Mouse (Mus musculus) heart, adult 2 months (tissue): ENCODE data around the gene Dmac2. TPM values are rescaled to one million over a fixed set of nuclear protein-coding genes. Genes with fewer than 3 reads are reported as not detected.

Experiments used
- DNase-seq, 2 experiments: peaks; one replicate each; pipeline ENCODE4 v3.0.0; 2021
- H3K27ac ChIP-seq: fragments of 200-600 bp; 2 replicates; pipeline ENCODE4 v1.8.1; 2022
- H3K27me3 ChIP-seq: fragments of 200-500 bp; 2 replicates; pipeline ENCODE4 v1.6.1; 2012; ENCODE audit warnings: mild to moderate bottlenecking, low read length, inconsistent platforms, mixed read lengths; ENCODE audit not compliant: control insufficient read depth, insufficient read depth
- H3K36me3 ChIP-seq: fragments of 200-500 bp; 2 replicates; pipeline ENCODE4 v1.6.1; 2012; ENCODE audit warnings: low read length, inconsistent platforms; ENCODE audit not compliant: control insufficient read depth, insufficient read depth
- H3K4me1 ChIP-seq: fragments of 200-500 bp; 2 replicates; pipeline ENCODE4 v1.6.1; 2011; ENCODE audit warnings: low read length; ENCODE audit not compliant: control insufficient read depth, insufficient read depth
- H3K4me3 ChIP-seq: fragments of 200-600 bp; 2 replicates; pipeline ENCODE4 v1.8.1; 2022
- H3K79me2 ChIP-seq: fragments of 200-500 bp; replicated peaks from 2 replicates; pipeline ENCODE4 v1.6.1; 2012; ENCODE audit warnings: mild to moderate bottlenecking, inconsistent platforms, low read length, moderate library complexity, mixed read lengths; ENCODE audit not compliant: control insufficient read depth, insufficient read depth
- H3K9ac ChIP-seq: fragments of 200-500 bp; 2 replicates; pipeline ENCODE4 v1.6.1; 2012; ENCODE audit warnings: low read depth, mild to moderate bottlenecking, control low read depth, inconsistent platforms, low read length, mixed read lengths
- CTCF ChIP-seq: fragments of 200-600 bp; IDR thresholded peaks from 2 replicates; pipeline ENCODE4 v1.8.1; 2022; ENCODE audit warnings: antibody characterized with exemption, mild to moderate bottlenecking, moderate library complexity
- EP300 ChIP-seq: fragments of 200-500 bp; IDR thresholded peaks from 2 replicates; pipeline ENCODE4 v1.6.1; 2011; ENCODE audit warnings: low read depth, low read length, control low read depth; ENCODE audit not compliant: insufficient read depth
- POLR2A ChIP-seq: fragments of 200-500 bp; IDR thresholded peaks from 2 replicates; pipeline ENCODE4 v1.6.1; 2011; ENCODE audit warnings: mild to moderate bottlenecking, low read depth, low read length, control low read depth; ENCODE audit not compliant: insufficient read depth
- WGBS: fragments of 180-500 bp; shearing (Covaris S2); methylation state at CpG from one replicate; pipeline ENCODE4 v1.1.7; 2018; 5-methylcytosine and 5-hydroxymethylcytosine counted together
- intact Hi-C: fragments of 180-260 bp; cut with DNase I; formaldehyde crosslinking; loops from one replicate; pipeline ENCODE4 v1.15.1; 2025
- polyA plus RNA-seq: library from polyadenylated mRNA; depleted of rRNA; stranded (reverse); fragments of >200 nt; gene quantifications from 2 replicates; pipeline ENCODE4 v1.2.3, GENCODE M21; 2012
- total RNA-seq, 2 experiments: library from RNA; stranded (reverse); gene quantifications; 2 replicates each; pipeline ENCODE4 v1.2.3; 2021

The Dmac2 gene
- total and polyA plus RNA-seq, 3 experiments: 52.2 to 83.8 (median 61.8) TPM

DNA sequence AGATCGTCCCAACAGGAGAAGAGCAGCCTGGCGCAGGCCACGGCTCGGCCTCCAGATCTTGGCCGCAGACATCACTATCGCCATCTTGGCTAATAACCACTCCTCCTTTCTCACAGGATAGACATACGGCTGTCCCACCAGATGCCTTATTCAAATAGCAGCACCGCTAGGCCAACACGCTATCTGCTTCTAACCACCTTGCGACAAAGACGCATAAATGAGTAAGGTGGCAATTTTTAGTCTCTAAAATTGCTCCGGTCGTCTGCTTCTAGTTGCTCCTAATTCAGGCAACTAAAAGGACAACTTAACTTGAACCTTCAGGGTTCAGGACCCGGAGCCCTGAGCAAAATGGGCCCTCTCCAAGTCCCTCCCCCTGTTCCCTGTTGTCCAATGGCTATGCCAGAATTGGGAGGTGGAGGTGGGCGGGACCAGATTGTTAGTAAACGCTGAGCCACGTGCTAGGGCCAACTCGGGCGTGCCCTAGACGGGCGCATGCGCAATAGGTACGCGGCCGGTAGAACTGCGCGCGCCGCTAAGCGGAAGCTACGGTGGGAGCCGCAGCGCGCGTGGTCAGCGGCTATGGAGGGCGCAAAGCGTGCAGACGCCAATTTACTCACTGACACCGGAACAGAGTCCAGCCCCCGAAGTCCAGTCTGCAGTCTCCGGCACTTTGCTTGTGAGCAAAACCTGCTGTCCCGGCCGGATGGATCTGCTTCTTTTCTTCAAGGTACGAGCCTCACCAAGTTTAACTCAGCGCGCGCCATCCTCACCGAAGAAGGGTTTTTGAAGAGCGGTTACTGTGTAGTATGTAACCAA is 39.7 kb downstream of the Dmac2 start, which contains the start of the genes Bckdha and Exosc5:
TSS of gene Bckdha (minus strand) at position 325 of the 816 bp plus-strand sequence.
TSS of gene Exosc5 (plus strand) at position 508 of the 816 bp plus-strand sequence.
- H3K27me3 ChIP-seq: no peaks in the 10 kb centered on the region
- H3K4me3 ChIP-seq: peak within 1 kb of the TSS; percentile 80
- peaks cover 3% of the 10 kb centered on the region for H3K4me1 ChIP-seq
- WGBS: under 1% methylated on average over 50 of the region's 50 CpGs
- peak; percentile 98 to 99 for DNase-seq
- TF ChIP-seq CTCF (no peak), POLR2A (peak; percentile 93), EP300 (peak; percentile 89)
- H3K79me2 ChIP-seq: no peaks in the 10 kb centered on the region; the same call in 1 of the 2 replicates
- H3K27ac ChIP-seq: peak within 1 kb of the TSS; percentile 99
- intact Hi-C loops: loop anchor here (2.0 kb wide), 2 partner anchors 32 to 60 kb away; partner anchors contain the start of genes B3gnt8 and Ccdc97
- peaks cover 2% of the 10 kb centered on the region; the same call in 1 of the 2 replicates for H3K36me3 ChIP-seq
- H3K9ac ChIP-seq: peak within 1 kb of the TSS; percentile 72

DNA sequence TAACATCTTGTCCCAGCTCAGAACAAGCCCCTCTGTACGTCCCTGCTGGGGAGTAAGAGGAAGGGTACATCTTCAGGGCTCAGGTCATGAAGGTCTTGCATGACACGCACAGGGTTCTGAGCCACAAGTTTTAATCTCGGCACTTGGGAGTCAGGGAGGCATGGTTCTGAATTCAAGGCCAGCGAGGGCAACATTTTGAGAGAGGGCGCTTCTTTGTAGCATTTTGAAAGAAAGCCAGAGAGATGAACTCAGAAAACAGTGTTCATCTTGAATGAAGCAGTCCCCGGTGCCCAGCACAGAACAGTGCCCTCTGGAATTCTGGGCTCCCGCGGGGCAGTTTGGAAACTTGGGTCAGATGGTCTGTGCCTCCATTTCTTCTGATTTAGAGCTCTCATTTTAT is 47.2 kb downstream of the Dmac2 start:
- intact Hi-C loops: no loop called here
- no peak for DNase-seq

DNA sequence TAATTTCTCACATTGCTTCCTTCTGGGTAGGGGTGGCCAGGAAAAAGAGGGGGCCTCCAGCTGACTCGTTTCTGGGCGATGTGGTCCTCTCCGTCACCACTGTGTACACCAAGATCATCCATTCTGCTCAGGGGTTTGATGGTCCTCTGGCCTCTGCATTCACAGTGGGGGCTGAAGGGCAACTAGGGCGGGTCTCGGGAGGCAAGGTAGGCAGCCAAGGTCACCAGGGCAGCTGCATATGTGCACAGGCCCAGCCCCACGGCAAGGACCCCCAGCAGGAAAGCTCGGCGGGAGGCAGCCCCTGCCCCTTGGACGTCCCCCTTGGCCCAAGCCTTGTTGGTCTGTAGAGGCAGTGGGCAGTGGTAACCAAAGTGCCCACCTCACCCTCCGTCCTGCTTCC is 49.9 kb downstream of the Dmac2 start:
- no peaks in the 10 kb centered on the region for H3K4me1 ChIP-seq

More for the DNA sequence above, 47.2 kb downstream of the Dmac2 start:
- 92% methylated on average over 8 of the region's 8 CpGs for WGBS
- H3K4me3 ChIP-seq: no peak overlapping the region
- TF ChIP-seq POLR2A (no peak), CTCF (no peak), EP300 (no peak)
- no peaks in the 10 kb centered on the region; the same call in 1 of the 2 replicates for H3K79me2 ChIP-seq
- no peak overlapping the region for H3K9ac ChIP-seq
- H3K36me3 ChIP-seq: no peaks in the 10 kb centered on the region
- H3K4me1 ChIP-seq: no peaks in the 10 kb centered on the region
- no peaks in the 10 kb centered on the region for H3K27me3 ChIP-seq
- no peak overlapping the region for H3K27ac ChIP-seq

DNA sequence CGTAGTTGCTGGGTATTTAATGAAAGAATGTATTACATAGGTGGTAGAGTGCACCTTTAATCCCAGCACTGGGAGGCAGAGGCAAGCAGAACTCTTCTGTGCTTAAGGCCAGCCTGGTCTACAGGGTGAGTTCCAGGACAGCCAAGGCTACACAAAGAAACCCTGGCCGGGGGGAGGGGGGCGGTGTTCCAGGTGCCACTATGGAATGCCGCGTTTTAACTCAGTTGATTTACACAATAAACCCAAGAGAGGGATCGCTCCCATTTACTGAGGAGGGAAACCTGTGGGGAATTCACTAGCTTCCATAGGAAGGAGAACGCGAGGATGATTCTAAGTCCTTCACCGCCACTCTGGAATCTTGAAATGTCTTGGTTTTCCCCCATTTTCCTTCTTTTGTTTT is 50.4 kb downstream of the Dmac2 start:
- Histone ChIP-seq H3K4me3 (no peak overlapping the region), H3K4me1 (peaks cover 2% of the 10 kb centered on the region; the same call in 1 of the 2 replicates), H3K79me2 (no peaks in the 10 kb centered on the region), H3K9ac (no peak overlapping the region), H3K27ac (no peak overlapping the region), H3K36me3 (no peaks in the 10 kb centered on the region), H3K27me3 (no peaks in the 10 kb centered on the region)
- TF ChIP-seq POLR2A (no peak), CTCF (no peak), EP300 (no peak)
- intact Hi-C loops: no loop called here
- 84% methylated on average over 9 of the region's 9 CpGs for whole genome bisulfite sequencing
- DNase-seq: no peak

More for the DNA sequence above, 49.9 kb downstream of the Dmac2 start:
- Histone ChIP-seq H3K9ac (no peak overlapping the region), H3K36me3 (no peaks in the 10 kb centered on the region), H3K27ac (no peak overlapping the region), H3K79me2 (no peaks in the 10 kb centered on the region), H3K27me3 (no peaks in the 10 kb centered on the region), H3K4me3 (no peak overlapping the region)
- TF ChIP-seq EP300: no peak
- TF ChIP-seq POLR2A: no peak
- no peak for TF ChIP-seq CTCF
- intact Hi-C loops: no loop called here
- DNase-seq: no peak
- 89% methylated on average over 10 of the region's 10 CpGs for WGBS

DNA sequence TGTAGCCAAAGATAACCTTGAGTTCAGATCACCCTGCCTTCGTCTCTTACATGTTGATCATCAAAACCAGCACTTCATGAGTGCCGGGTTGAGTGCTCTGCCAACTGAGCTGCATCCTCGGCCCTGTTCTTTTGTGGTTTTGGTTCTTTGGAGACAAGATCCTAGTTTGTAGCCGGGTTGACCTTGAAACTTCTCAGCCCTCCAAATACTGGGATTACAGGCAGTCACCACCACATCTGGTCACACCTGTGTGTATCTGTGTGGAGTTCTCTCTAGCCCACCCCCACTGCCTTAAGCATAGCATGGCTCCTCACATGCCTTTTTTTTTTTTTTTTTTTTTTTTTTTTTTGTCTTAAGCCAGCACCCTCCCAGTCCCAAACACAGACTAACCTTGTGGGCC is 50.9 kb downstream of the Dmac2 start:
- WGBS: 87% methylated on average over 4 of the region's 4 CpGs
- Histone ChIP-seq H3K79me2 (no peaks in the 10 kb centered on the region), H3K27me3 (no peaks in the 10 kb centered on the region; the same call in 1 of the 2 replicates), H3K36me3 (no peaks in the 10 kb centered on the region), H3K4me1 (peaks cover 2% of the 10 kb centered on the region; the same call in 1 of the 2 replicates), H3K9ac (no peak overlapping the region), H3K4me3 (no peak overlapping the region), H3K27ac (no peak overlapping the region)
- TF ChIP-seq POLR2A (no peak), CTCF (no peak), EP300 (no peak)
- no peak for DNase-seq
- intact Hi-C loops: no loop called here

DNA sequence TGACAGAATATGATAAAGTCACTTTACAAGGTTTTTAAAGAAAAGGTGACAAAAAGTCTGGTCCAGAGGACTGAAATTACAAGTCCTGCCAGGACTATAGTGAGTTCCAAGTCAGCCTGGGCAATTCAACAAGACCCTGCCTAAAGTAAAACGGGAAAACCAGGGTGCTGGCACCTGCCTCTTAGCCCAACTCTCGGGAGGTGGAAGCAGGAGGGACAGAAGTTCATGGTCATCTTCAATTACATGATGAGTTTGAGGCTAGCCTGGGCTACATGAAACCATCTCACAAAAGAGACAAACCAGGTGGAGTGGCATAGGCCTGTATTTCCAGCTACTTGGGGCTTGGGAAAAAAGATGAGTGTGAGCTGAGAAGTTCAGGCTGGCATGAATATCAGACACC is 52.5 kb downstream of the Dmac2 start:
- H3K9ac ChIP-seq: no peak overlapping the region
- no peaks in the 10 kb centered on the region for H3K36me3 ChIP-seq
- no peak overlapping the region for H3K27ac ChIP-seq
- peaks cover 2% of the 10 kb centered on the region; the same call in 1 of the 2 replicates for H3K4me1 ChIP-seq
- 66% methylated on average over 2 of the region's 2 CpGs for WGBS
- no peaks in the 10 kb centered on the region for H3K79me2 ChIP-seq
- no peaks in the 10 kb centered on the region; the same call in 1 of the 2 replicates for H3K27me3 ChIP-seq
- no peak for DNase-seq
- intact Hi-C loops: no loop called here
- no peak for TF ChIP-seq POLR2A
- TF ChIP-seq CTCF: no peak
- no peak for TF ChIP-seq EP300
- H3K4me3 ChIP-seq: no peak overlapping the region
